Mouse (Mus musculus) midbrain, postnatal 0 days (tissue): ENCODE results near the gene Dkkl1. TPM values are rescaled to one million over a fixed set of nuclear protein-coding genes. Genes with fewer than 3 reads are reported as not detected.

Source experiments
- ATAC-seq: fragments of 200-750 bp; cut with Nextera tagmentation; 2 replicates; pipeline ENCODE4 v1.8.0; 2017; ENCODE audit warnings: moderate number of reproducible peaks, mild to moderate bottlenecking, moderate TSS enrichment, moderate library complexity; ENCODE audit not compliant: low FRiP score
- DNase-seq: peaks from one replicate; pipeline ENCODE4 v3.0.0-alpha.2; 2015; ENCODE audit warnings: low spot score
- H3K27ac ChIP-seq: fragments of 300-500 bp; sonication (generic); 2 replicates; pipeline ENCODE4 v1.5.1; 2014; ENCODE audit warnings: low read depth, mild to moderate bottlenecking, low read length, mixed read lengths
- H3K27me3 ChIP-seq: fragments of 300-500 bp; sonication (generic); 2 replicates; pipeline ENCODE4 v1.6.1; 2014; ENCODE audit warnings: low read length, control low read depth, mixed read lengths; ENCODE audit not compliant: insufficient read depth
- H3K36me3 ChIP-seq: fragments of 300-500 bp; sonication (generic); 2 replicates; pipeline ENCODE4 v1.6.1; 2014; ENCODE audit warnings: low read length, control low read depth, mixed read lengths; ENCODE audit not compliant: insufficient read depth
- H3K4me1 ChIP-seq: fragments of 300-500 bp; sonication (generic); 2 replicates; pipeline ENCODE4 v1.6.1; 2014; ENCODE audit warnings: mild to moderate bottlenecking, control low read depth, antibody characterized with exemption, low read length, mixed read lengths; ENCODE audit not compliant: insufficient read depth
- H3K4me2 ChIP-seq: fragments of 300-500 bp; sonication (generic); 2 replicates; pipeline ENCODE4 v1.6.1; 2014; ENCODE audit warnings: low read depth, mild to moderate bottlenecking, low read length, mixed read lengths; ENCODE audit not compliant: poor library complexity, severe bottlenecking
- H3K4me3 ChIP-seq: fragments of 300-500 bp; sonication (generic); 2 replicates; pipeline ENCODE4 v1.5.1; 2014; ENCODE audit warnings: low read depth, mild to moderate bottlenecking, low read length, moderate library complexity
- H3K9ac ChIP-seq: fragments of 300-500 bp; sonication (generic); replicated peaks from 2 replicates; pipeline ENCODE4 v1.6.1; 2014; ENCODE audit warnings: mild to moderate bottlenecking, low read length, moderate library complexity, mixed read lengths; ENCODE audit not compliant: poor library complexity, severe bottlenecking
- H3K9me3 ChIP-seq: fragments of 300-500 bp; sonication (generic); 2 replicates; pipeline ENCODE4 v1.6.1; 2016; ENCODE audit warnings: low read length, control low read depth
- CTCF ChIP-seq: IDR thresholded peaks from 2 replicates; pipeline ENCODE4 v1.5.1; 2016; ENCODE audit warnings: antibody characterized with exemption, mild to moderate bottlenecking
- WGBS: fragments of 180-500 bp; shearing (Covaris S2); extraction: QIAGEN DNeasy Blood & Tissue Kit; methylation state at CpG from one replicate; pipeline ENCODE4 v1.1.7; 2014; 5-methylcytosine and 5-hydroxymethylcytosine counted together
- polyA plus RNA-seq: library from polyadenylated mRNA; unstranded; fragments of >200 nt; fragmentation: Nextera tagmentation; extraction: Ambion mirVana; gene quantifications from 2 replicates; pipeline ENCODE4 v1.2.1, GENCODE M21; 2015
- total RNA-seq: library from RNA; depleted of rRNA; stranded (reverse); fragments of >200 nt; gene quantifications from 2 replicates; pipeline ENCODE4 v1.2.3, GENCODE M21; 2014

Dkkl1 gene
- total and polyA plus RNA-seq, 2 experiments from 2014 or later = 14.4 to 23.9 TPM

GRCm38 (mm10) chr7:45192585-45193310, 19.2 kb downstream of the Dkkl1 start:
- no peak for TF ChIP-seq CTCF
- 85% methylated on average over 7 of the region's 7 CpGs for WGBS

DNA sequence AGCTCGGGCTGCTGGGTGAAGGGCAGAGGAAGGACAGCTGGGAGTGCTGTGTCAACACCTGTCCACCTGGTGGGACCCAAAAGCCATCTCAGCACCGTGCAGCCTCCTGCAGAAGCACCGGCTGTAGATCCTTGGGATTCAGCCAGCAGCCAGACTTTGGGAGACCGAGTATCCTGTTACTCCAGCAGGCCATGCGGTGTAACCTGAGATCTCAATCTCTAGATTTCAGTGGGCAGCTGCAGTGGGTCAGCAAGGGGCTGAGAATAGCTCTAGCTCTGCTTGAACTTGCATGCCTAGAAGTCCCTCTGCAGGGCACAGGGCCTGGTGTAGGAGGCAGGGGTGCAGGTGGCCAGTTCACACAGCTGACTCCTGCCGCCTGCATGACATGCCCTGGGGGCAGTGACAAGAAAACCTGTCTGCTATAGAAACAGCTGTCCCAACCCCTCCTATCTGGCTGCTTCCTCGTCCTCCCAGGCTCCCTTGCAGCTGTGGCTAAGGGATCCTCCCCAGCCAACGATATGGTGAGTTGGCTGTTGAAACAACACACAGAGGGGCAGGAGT, 20.1 kb downstream of the Dkkl1 start:
- H3K36me3 ChIP-seq = no peaks in the 10 kb centered on the region
- TF ChIP-seq CTCF = no peak
- H3K27me3 ChIP-seq = no peaks in the 10 kb centered on the region
- DNase-seq (peak; percentile 62), ATAC-seq (no peak)
- no peak overlapping the region for H3K4me2 ChIP-seq
- no peak overlapping the region for H3K27ac ChIP-seq
- H3K4me3 ChIP-seq = no peak overlapping the region
- no peaks in the 10 kb centered on the region for H3K4me1 ChIP-seq
- H3K9me3 ChIP-seq = no peaks in the 10 kb centered on the region
- WGBS = 22% methylated on average over 8 of the region's 8 CpGs
- H3K9ac ChIP-seq = no peak overlapping the region

More at GRCm38 (mm10) chr7:45192585-45193310, 19.2 kb downstream of the Dkkl1 start:
- H3K4me3 ChIP-seq = no peak overlapping the region
- no peaks in the 10 kb centered on the region for H3K9me3 ChIP-seq
- H3K27ac ChIP-seq = no peak overlapping the region
- H3K4me2 ChIP-seq = no peak overlapping the region
- H3K9ac ChIP-seq = no peak overlapping the region
- H3K4me1 ChIP-seq = no peaks in the 10 kb centered on the region
- DNase-seq = no peak
- H3K36me3 ChIP-seq = no peaks in the 10 kb centered on the region
- H3K27me3 ChIP-seq = no peaks in the 10 kb centered on the region
- ATAC-seq = no peak

DNA sequence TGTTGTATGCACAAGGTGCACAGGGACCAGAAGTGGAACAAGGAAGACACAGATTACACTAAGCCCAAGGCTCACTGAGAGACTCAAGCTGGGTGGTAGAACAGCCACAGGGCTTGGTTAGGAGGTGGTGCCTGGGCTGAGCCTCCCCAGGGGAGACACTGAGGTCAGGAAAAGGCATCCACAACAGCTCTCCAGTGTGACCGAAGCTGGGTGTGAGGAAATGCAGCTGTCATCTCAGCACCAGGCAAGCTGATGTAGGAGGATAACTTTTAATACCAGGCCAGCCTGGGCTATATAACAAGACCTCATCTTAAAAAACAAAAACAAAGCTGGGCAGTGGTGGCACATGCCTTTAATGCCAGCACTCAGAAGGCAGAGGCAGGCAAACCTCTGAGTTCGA, 20.8 kb downstream of the Dkkl1 start:
- H3K36me3 ChIP-seq = no peaks in the 10 kb centered on the region
- H3K4me3 ChIP-seq = no peak overlapping the region
- no peaks in the 10 kb centered on the region for H3K27me3 ChIP-seq
- no peak overlapping the region for H3K27ac ChIP-seq
- no peak for TF ChIP-seq CTCF
- WGBS = 88% methylated on average over 2 of the region's 2 CpGs
- H3K9ac ChIP-seq = no peak overlapping the region
- H3K4me1 ChIP-seq = no peaks in the 10 kb centered on the region
- H3K9me3 ChIP-seq = no peaks in the 10 kb centered on the region
- no peak for DNase-seq
- H3K4me2 ChIP-seq = no peak overlapping the region
- ATAC-seq = no peak

DNA sequence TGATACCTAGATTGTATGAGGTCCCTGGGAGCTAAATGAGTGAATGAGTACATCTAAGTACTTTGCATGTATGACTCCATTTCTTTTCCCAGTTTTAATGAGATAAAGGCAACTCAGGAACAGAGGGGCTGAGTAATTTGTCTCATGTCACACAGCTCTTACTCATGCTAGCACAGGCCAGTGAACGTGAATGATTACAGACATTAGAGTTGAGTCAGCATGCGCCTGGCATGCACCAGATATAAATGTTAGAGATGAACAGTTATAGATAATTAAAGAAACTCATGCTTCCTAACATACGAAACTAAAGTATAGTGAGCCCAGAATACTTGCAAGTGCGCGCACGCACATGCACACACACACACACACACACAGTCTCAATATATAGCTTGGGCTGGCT, 21.8 kb downstream of the Dkkl1 start:
- WGBS = 93% methylated on average over 6 of the region's 6 CpGs
- Histone ChIP-seq H3K9ac (no peak overlapping the region), H3K27ac (no peak overlapping the region), H3K36me3 (no peaks in the 10 kb centered on the region), H3K4me1 (no peaks in the 10 kb centered on the region), H3K9me3 (no peaks in the 10 kb centered on the region), H3K27me3 (peaks cover 4% of the 10 kb centered on the region; the same call in 1 of the 2 replicates), H3K4me3 (no peak overlapping the region), H3K4me2 (no peak overlapping the region)
- ATAC-seq (no peak), DNase-seq (no peak)
- no peak for TF ChIP-seq CTCF

DNA sequence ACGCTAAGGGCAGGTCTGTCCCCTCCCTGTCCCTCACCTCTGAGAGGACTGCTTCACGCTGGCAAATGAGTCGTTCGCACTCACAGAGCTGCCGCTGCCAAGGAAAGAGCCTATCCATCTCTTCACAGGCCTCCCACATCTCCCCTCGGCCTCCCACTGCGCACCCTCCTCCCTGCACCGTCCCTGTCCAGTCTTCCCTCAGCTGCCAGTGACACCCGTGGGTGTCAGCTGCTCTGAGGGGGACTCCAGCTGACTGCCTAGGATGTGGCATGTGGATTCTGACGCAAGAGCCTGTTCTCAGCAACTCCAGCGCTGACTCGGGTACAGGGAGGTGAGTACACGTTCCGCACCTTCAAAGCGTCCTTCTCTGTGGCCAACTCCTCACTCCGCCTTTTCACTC, 22.3 kb downstream of the Dkkl1 start:
- WGBS = 65% methylated on average over 16 of the region's 16 CpGs
- Histone ChIP-seq H3K27ac (no peak overlapping the region), H3K9ac (no peak overlapping the region), H3K36me3 (no peaks in the 10 kb centered on the region), H3K4me3 (no peak overlapping the region), H3K27me3 (peaks cover 4% of the 10 kb centered on the region; the same call in 1 of the 2 replicates), H3K9me3 (no peaks in the 10 kb centered on the region), H3K4me1 (no peaks in the 10 kb centered on the region), H3K4me2 (no peak overlapping the region)
- DNase-seq = no peak
- no peak for TF ChIP-seq CTCF
- no peak for ATAC-seq

GRCm38 (mm10) chr7:45185921-45186320, 26.0 kb downstream of the Dkkl1 start:
- H3K4me2 ChIP-seq = no peak overlapping the region
- no peaks in the 10 kb centered on the region for H3K9me3 ChIP-seq
- DNase-seq (no peak), ATAC-seq (no peak)
- no peak overlapping the region for H3K27ac ChIP-seq
- no peak overlapping the region for H3K4me3 ChIP-seq
- H3K4me1 ChIP-seq = no peaks in the 10 kb centered on the region
- H3K36me3 ChIP-seq = no peaks in the 10 kb centered on the region
- no peak overlapping the region for H3K9ac ChIP-seq
- no peak for TF ChIP-seq CTCF
- H3K27me3 ChIP-seq = peaks cover 33% of the 10 kb centered on the region
- 65% methylated on average over 7 of the region's 7 CpGs for WGBS
